Mouse (Mus musculus): ENCODE results near the gene Nrxn1. TPM values are rescaled to one million over a fixed set of nuclear protein-coding genes. Genes with fewer than 3 reads are reported as not detected.

The Nrxn1 gene
- total RNA-seq, 4 experiments from 2014 or later: 0.46 to 0.88 (median 0.64) TPM

- DNase-seq (ENCODE audit: low spot score in 2 of 2): no peak
These were observed 129.9 kb downstream of the Nrxn1 start for GRCm38 (mm10) chr17:90962904-90963531.

GRCm38 (mm10) chr17:90955221-90955620 lies 137.7 kb downstream of the Nrxn1 start:
- no peak for DNase-seq (ENCODE audit: low spot score in 2 of 2)

- no peak for DNase-seq (ENCODE audit: low spot score in 2 of 2)
These were observed 157.9 kb downstream of the Nrxn1 start for GRCm38 (mm10) chr17:90934929-90935328.

DNA sequence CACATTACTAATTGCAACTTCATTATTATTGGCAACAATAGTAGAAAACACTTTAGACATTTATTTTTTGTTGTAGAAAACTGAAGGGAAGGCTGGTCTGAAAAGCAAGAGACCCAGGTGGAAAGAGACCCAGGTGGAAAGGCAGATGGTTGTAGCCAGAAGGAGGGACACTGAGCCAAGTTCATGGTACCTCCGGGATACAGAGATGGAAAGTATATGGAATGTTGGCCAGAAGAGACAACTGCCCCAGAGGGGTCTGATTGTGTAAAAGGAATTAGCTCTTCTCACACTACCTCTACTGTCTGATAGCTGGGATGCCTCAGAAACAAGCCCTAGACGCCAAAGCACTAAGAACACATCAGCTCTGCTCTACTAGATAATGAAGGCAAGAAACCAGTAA lies 179.6 kb downstream of the Nrxn1 start:
- DNase-seq (ENCODE audit: low spot score in 2 of 2): no peak

GRCm38 (mm10) chr17:90912746-90913145 lies 180.1 kb downstream of the Nrxn1 start:
- no peak for DNase-seq (ENCODE audit: low spot score in 2 of 2)

DNA sequence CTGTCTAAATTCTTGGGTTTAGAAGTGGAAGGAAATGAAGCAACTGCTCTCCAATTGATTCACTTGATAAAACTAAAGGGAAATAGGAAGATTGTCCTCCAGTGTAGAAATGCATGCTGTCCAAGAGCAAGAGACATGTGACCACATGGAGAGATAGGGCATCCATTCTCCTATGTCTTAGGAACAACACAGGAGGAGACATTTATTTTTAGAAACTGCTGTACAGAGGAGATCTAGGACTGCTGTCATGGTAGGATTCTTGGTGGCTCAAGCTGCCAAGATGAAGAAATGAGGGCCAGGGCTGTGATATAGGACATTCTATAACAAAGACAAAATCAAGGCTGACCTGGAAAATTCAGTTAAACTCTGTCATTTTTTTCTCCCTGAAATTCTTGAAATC lies 180.5 kb downstream of the Nrxn1 start:
- DNase-seq (ENCODE audit: low spot score in 2 of 2): no peak

DNA sequence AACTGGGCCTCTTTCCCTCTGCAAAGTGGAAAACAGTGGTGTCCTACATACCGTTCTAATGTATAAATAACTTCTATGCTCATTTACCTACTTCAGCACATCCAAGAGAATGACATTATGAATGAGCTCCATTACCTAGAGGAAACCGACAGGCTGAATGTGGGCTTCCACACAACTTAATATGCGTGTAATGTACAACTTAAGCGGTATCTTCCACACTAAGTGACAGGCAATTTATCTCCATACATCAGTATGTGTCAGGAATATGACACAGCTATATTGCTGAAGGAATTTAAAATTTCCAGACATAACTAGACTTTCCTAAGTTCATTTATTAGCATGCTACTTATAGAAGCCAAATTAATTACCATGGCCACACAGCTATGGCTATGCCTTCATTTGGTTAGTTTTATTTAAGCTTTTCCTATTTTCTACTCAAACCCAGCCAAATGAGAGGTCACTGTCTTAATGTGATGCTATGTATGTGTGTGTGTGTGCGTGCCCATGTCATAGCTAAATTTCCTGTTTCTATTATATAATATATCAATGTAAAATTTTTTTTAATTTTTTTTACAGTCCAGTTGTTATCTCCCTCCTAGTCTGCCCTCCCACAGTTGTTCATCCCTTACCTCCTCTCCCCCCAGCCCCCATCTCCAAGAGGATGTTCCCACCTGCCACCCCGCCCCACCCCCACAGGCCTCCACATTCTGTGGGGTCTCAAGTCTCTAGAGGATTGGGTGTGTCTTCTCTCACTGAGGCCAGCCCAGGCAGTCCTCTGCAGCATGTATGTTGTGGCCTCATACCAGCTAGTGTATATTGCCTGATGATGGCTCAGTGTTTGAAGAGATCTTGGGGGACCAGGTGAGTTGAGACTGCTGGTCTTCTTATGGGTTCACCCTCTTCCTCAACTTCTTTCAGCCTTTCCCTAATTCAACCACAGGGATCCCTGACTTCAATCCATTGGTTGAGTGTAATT lies 186.5 kb downstream of the Nrxn1 start:
- no peak for DNase-seq (ENCODE audit: low spot score in 2 of 2)

GRCm38 (mm10) chr17:90905143-90905542 lies 187.7 kb downstream of the Nrxn1 start:
- DNase-seq (ENCODE audit: low spot score in 2 of 2): no peak

DNA sequence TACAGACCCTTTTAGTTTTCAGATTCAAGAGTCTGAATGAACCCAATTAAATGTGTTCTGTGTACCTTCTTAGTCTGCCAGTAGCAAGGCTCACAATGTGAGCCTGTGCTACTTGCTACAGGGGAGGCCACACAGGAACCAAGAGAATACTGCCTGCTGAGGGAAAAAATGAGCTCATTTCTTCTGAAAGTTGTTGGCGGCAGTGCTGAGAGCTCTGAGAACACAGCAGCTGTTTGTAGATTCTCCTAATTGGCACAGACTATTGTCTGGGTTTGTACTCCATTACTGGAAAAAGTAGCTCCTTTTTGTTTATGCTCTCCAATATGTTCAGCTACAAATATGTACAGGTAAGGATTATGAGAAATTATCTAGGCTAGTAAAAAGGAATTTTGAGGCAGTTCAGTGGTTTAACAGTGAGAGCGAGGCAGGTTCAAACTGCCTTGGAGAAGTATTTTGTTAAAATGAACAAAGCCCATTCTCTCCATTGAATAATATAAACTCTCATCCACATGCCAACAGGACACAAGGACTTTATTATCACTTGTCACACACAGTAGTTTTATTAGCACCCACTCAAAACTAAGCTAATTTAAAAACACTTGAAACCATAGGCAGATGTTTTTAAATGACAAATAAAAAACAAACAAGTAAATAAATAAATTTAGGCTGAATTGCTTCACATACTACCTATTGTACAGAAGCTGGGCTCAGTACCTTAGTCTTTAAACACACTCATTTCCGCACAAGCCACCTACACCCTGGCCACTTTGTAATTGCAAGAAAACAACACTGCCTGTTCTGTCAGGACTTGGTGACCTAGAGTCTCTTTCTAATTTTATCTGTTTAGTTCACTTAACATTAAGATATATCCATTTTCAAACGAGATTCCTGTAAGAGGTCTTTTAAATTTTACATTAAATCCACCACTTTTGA lies 200.3 kb downstream of the Nrxn1 start:
- no peak for DNase-seq (ENCODE audit: low spot score in 2 of 2)

DNA sequence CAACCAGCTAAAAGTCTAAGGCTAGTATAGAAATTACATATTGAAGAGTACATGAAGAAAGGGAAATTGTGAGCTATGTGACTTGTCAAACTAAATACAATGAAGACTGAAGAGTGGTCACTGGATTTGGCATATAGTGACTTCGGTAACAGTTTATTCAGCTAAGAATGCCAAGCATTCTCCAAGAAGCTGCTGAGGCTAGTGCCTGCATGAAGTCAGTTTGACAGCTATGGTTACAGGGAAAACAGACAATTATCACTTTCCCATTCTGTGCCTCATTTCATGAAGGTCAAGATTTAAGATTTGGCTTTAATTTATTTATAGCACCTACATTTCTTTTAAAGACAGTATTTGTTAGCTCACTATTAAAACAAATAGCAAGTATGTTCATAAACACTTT lies 201.2 kb downstream of the Nrxn1 start:
- no peak for DNase-seq (ENCODE audit: low spot score in 2 of 2)

DNA sequence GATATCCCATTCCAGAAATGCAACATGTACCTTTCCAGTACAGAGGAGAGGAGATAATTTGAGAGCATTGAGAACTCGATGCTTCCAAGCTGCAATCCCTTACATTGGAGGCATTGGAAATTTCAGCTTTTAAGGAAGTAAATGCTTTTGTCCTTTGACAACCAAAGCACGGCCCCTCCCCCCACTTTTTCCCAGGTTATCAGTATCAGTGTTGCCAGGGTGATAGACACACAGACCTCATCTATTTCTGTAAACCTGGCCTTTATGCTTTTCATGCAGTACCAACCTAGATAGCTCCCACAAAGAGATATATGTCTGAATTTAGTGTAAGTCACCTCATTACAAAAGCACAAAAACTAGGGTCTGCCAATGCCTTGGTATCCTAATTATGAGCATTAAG lies 235.6 kb downstream of the Nrxn1 start:
- DNase-seq (ENCODE audit: low spot score in 2 of 2): no peak

GRCm38 (mm10) chr17:90843876-90844275 lies 249.0 kb downstream of the Nrxn1 start:
- no peak for DNase-seq (ENCODE audit: low spot score in 2 of 2)

- no peak for DNase-seq (ENCODE audit: low spot score in 2 of 2)
These were observed 249.7 kb downstream of the Nrxn1 start for GRCm38 (mm10) chr17:90843072-90843611.

- DNase-seq (ENCODE audit: low spot score in 2 of 2): no peak
These were observed 255.9 kb downstream of the Nrxn1 start for GRCm38 (mm10) chr17:90837022-90837414.

GRCm38 (mm10) chr17:90836154-90837021 lies 256.5 kb downstream of the Nrxn1 start:
- no peak for DNase-seq (ENCODE audit: low spot score in 2 of 2)

DNA sequence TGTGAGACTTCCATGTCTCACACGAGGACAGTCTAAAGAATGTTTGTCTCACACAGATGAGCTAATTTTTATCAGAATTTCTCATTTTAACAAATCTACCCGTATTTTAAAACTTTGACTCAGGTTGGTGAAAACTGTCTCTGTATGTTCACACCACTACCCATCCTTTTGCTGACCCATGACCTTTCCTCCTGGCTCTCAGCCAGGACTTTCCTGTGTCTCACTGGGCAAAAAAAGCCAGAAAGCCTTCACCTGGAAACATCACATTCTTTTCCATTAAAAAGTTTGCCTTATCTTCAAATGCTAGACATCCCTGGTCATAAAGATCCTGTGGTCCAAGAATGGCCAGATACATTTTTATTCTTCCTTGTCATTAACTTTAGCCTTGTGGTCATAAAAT lies 274.5 kb downstream of the Nrxn1 start:
- no peak for DNase-seq (ENCODE audit: low spot score in 2 of 2)

GRCm38 (mm10) chr17:90817898-90818297 lies 275.0 kb downstream of the Nrxn1 start:
- no peak for DNase-seq (ENCODE audit: low spot score in 2 of 2)

DNA sequence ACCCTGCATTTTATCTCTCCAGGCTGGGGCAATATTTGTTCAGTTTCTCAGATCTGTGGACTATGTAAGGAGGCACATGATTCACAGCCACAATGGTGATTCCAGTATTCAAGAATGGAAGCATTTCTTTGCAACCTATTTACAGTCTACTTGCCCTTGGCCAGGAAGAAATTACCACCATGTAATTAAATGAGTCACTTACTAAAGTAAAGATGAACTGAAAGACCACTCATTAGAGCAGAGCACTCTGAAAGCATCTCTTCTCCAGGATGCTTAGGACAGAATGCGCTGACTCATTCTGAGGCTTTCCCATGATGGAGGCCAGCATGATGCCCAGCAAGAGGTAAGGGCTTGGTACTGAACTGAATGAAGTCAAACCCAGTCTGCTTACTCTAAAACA lies 277.6 kb downstream of the Nrxn1 start:
- DNase-seq (ENCODE audit: low spot score in 2 of 2): no peak

DNA sequence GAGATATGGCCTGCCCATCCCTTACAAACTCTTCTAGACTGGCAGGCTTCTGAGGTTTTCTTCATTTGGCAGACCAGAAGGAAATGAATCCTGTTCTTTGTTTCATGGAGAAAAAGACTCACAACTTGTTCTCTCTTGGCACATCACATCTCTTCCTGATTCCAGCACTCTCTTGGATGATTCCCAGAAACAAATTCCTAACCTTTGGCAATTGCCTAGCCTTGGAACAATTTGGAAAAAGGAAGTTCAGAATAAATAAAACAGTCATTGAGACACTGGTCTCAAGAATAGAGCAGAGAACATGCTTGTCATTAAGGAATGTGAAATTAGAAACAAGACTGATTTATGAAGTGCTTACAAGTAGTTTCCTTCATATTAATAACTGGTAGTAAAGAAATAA lies 279.1 kb downstream of the Nrxn1 start:
- no peak for DNase-seq (ENCODE audit: low spot score in 2 of 2)

- no peak for DNase-seq (ENCODE audit: low spot score in 2 of 2)
These were observed 280.4 kb downstream of the Nrxn1 start for GRCm38 (mm10) chr17:90812485-90812884.
